18 mouse cellular contexts compared by ENCODE assay signal in genomic region chr14:77483076-77483475, GRCm38 (mm10).
DNase-seq lines count a peak whose midpoint lies in the region; ATAC-seq and TF ChIP-seq lines count a peak whose summit lies in the region.
"Had no signal": no experiment of that assay in that cellular context is flagged by ENCODE, and none has a peak within 500 bp of the region (broad histone marks: within the 10 kb centered on the region; RNA-seq: fewer than 3 reads in every experiment).

No protein-coding gene starts in this region.

- peak; percentile 61 for ATAC-seq in kidney, embryonic 15.5 days (replicated peaks; ENCODE audit: low FRiP score)
- peak; percentile 52; the same call in 1 of the 2 replicates for ATAC-seq in common myeloid progenitor, adult 5-6 weeks (replicated peaks; ENCODE audit: low read depth, poor library complexity, severe bottlenecking)
- peak; percentile 53; the same call in 1 of the 2 replicates for ATAC-seq in liver, embryonic 13.5 days (ENCODE audit: low read depth)
- ATAC-seq in hindbrain, embryonic 12.5 days (ENCODE audit: low FRiP score), result no peak
- no peak for ATAC-seq in hindbrain, embryonic 11.5 days (ENCODE audit: low FRiP score)
- ATAC-seq: hindbrain, postnatal 0 days; midbrain, embryonic 15.5 days had no signal

- H3K27ac ChIP-seq in kidney, embryonic 15.5 days, result no peak overlapping the region
- H3K27ac ChIP-seq in ES-E14 (ENCODE audit: insufficient read depth, low read depth, low read length, poor library complexity, severe bottlenecking), result no peak overlapping the region
- no peak overlapping the region for H3K27ac ChIP-seq in liver, embryonic 13.5 days
- no peak overlapping the region for H3K27ac ChIP-seq in hindbrain, embryonic 12.5 days
- no peak overlapping the region for H3K27ac ChIP-seq in hindbrain, embryonic 11.5 days (ENCODE audit: low read depth, low read length)
- H3K27ac ChIP-seq: embryonic facial prominence, embryonic 15.5 days; heart, adult 2 months; hindbrain, postnatal 0 days; liver, embryonic 14.5 days; midbrain, embryonic 15.5 days had no signal

- in situ Hi-C loops in ES-E14 (cut with MboI; ENCODE audit: low sequenced_read_pairs in 2 of 2, unreplicated experiment in 2 of 2), result no loop called here

- no peaks in the 10 kb centered on the region for H3K36me3 ChIP-seq in kidney, embryonic 15.5 days
- H3K36me3 ChIP-seq in ES-E14 (ENCODE audit: control insufficient read depth, insufficient read depth, low read length, poor library complexity, severe bottlenecking), result no peaks in the 10 kb centered on the region
- H3K36me3 ChIP-seq in liver, embryonic 13.5 days, result no peaks in the 10 kb centered on the region
- no peaks in the 10 kb centered on the region for H3K36me3 ChIP-seq in hindbrain, embryonic 12.5 days
- no peaks in the 10 kb centered on the region for H3K36me3 ChIP-seq in hindbrain, embryonic 11.5 days (ENCODE audit: control insufficient read depth, insufficient read depth, low read length)
- H3K36me3 ChIP-seq: embryonic facial prominence, embryonic 15.5 days; midbrain, embryonic 15.5 days had no signal

- H3K4me2 ChIP-seq in kidney, embryonic 15.5 days, result 0 out of 2 replicates have a peak overlapping the region, but pooled peaks have one; percentile 35
- H3K4me2 ChIP-seq in liver, embryonic 13.5 days, result no peak overlapping the region
- H3K4me2 ChIP-seq in hindbrain, embryonic 12.5 days (replicated peaks), result no peak overlapping the region
- H3K4me2 ChIP-seq in hindbrain, embryonic 11.5 days (replicated peaks; ENCODE audit: low read depth, low read length), result no peak overlapping the region
- H3K4me2 ChIP-seq: embryonic facial prominence, embryonic 15.5 days; midbrain, embryonic 15.5 days had no signal

- no peak for DNase-seq in kidney, adult 8-10 months
- DNase-seq in ES-E14 (ENCODE audit: low read depth, low spot score), result peak; percentile 43
- DNase-seq in liver, embryonic 13.5 days, result no peak
- no peak for DNase-seq in Muller cell, postnatal 12 days (ENCODE audit: inconsistent ontology term)
- no peak for DNase-seq in hindbrain, embryonic 11.5 days (ENCODE audit: low spot score)
- DNase-seq: cerebellum, adult 11-12 months; heart, adult 2 months; kidney, postnatal 14 days; layer of hippocampus, adult 9-11 months; lung, postnatal 4 days; right cerebral cortex, adult 18-20 months had no signal

- H3K4me3 ChIP-seq in kidney, embryonic 15.5 days (replicated peaks), result no peak overlapping the region
- no peak overlapping the region for H3K4me3 ChIP-seq in ES-E14 (ENCODE audit: insufficient read depth in 1 of 2, low read depth in 1 of 2, low read length in 2 of 2, poor library complexity in 1 of 2, severe bottlenecking in 1 of 2)
- no peak overlapping the region for H3K4me3 ChIP-seq in liver, embryonic 13.5 days (replicated peaks)
- no peak overlapping the region for H3K4me3 ChIP-seq in hindbrain, embryonic 12.5 days
- no peak overlapping the region for H3K4me3 ChIP-seq in hindbrain, embryonic 11.5 days (ENCODE audit: low read depth, low read length)
- H3K4me3 ChIP-seq: embryonic facial prominence, embryonic 15.5 days; heart, adult 2 months; midbrain, embryonic 15.5 days had no signal

- no peaks in the 10 kb centered on the region for H3K9me3 ChIP-seq in kidney, embryonic 15.5 days (replicated peaks)
- no peaks in the 10 kb centered on the region for H3K9me3 ChIP-seq in ES-E14 (ENCODE audit: control insufficient read depth, insufficient read depth, low read depth, low read length)
- no peaks in the 10 kb centered on the region for H3K9me3 ChIP-seq in liver, embryonic 13.5 days (replicated peaks)
- H3K9me3 ChIP-seq in hindbrain, embryonic 12.5 days (replicated peaks), result no peaks in the 10 kb centered on the region
- H3K9me3 ChIP-seq in hindbrain, embryonic 11.5 days (ENCODE audit: control insufficient read depth, low read length), result no peaks in the 10 kb centered on the region
- H3K9me3 ChIP-seq: embryonic facial prominence, embryonic 15.5 days; midbrain, embryonic 15.5 days had no signal

- H3K4me1 ChIP-seq in kidney, embryonic 15.5 days, result peaks cover 8% of the 10 kb centered on the region; the same call in 1 of the 2 replicates
- peaks cover 2 to 4% of the 10 kb centered on the region in 2 experiments; a peak in 2 of 4 replicates for H3K4me1 ChIP-seq in ES-E14 (ENCODE audit: control insufficient read depth in 2 of 2, insufficient read depth in 2 of 2, low read length in 2 of 2, poor library complexity in 1 of 2)
- H3K4me1 ChIP-seq in liver, embryonic 13.5 days (replicated peaks), result no peaks in the 10 kb centered on the region
- peaks cover 4% of the 10 kb centered on the region; the same call in 1 of the 2 replicates for H3K4me1 ChIP-seq in hindbrain, embryonic 12.5 days
- H3K4me1 ChIP-seq in hindbrain, embryonic 11.5 days (replicated peaks; ENCODE audit: control insufficient read depth, insufficient read depth, low read length), result no peaks in the 10 kb centered on the region
- H3K4me1 ChIP-seq: embryonic facial prominence, embryonic 15.5 days had no signal

- WGBS in kidney, embryonic 15.5 days, result 41% methylated on average over 15 of the region's 15 CpGs
- WGBS in liver, embryonic 13.5 days (ENCODE audit: insufficient replicate concordance), result 16% methylated on average over 15 of the region's 15 CpGs
- WGBS in hindbrain, embryonic 12.5 days, result 48% methylated on average over 10 of the region's 15 CpGs
- WGBS in hindbrain, embryonic 11.5 days, result 38% methylated on average over 15 of the region's 15 CpGs

- no peaks in the 10 kb centered on the region for H3K27me3 ChIP-seq in kidney, embryonic 15.5 days
- H3K27me3 ChIP-seq in liver, embryonic 13.5 days, result no peaks in the 10 kb centered on the region
- no peaks in the 10 kb centered on the region for H3K27me3 ChIP-seq in hindbrain, embryonic 12.5 days
- no peaks in the 10 kb centered on the region for H3K27me3 ChIP-seq in hindbrain, embryonic 11.5 days (ENCODE audit: control insufficient read depth, insufficient read depth, low read length)
- H3K27me3 ChIP-seq: embryonic facial prominence, embryonic 15.5 days; midbrain, embryonic 15.5 days had no signal

- H3K9ac ChIP-seq in kidney, embryonic 15.5 days, result no peak overlapping the region
- H3K9ac ChIP-seq in ES-E14 (ENCODE audit: insufficient read depth, low read depth, low read length, poor library complexity, severe bottlenecking), result no peak overlapping the region
- no peak overlapping the region for H3K9ac ChIP-seq in liver, embryonic 13.5 days
- no peak overlapping the region for H3K9ac ChIP-seq in hindbrain, embryonic 12.5 days
- H3K9ac ChIP-seq in hindbrain, embryonic 11.5 days (ENCODE audit: low read depth, low read length), result no peak overlapping the region
- H3K9ac ChIP-seq: embryonic facial prominence, embryonic 15.5 days; liver, embryonic 14.5 days; midbrain, embryonic 15.5 days had no signal

TF ChIP-seq in ES-E14, 5 proteins besides CTCF, POLR2A, EP300 and RAD21:
- TF ChIP-seq HCFC1 (IDR thresholded peaks at IDR 0.05; ENCODE audit: borderline replicate concordance, insufficient read depth, low read length) (no peak), ZC3H11A (IDR thresholded peaks at IDR 0.05; ENCODE audit: borderline replicate concordance, low read depth, low read length) (no peak), MAFK (IDR thresholded peaks at IDR 0.05; ENCODE audit: insufficient read depth, low read depth, low read length) (no peak)

Comparison
In these comparisons a context has a peak if more than half of its experiments do, and no peak if none do; other contexts are left out.
1. ATAC-seq: peak in kidney, embryonic 15.5 days (single experiment), common myeloid progenitor, adult 5-6 weeks (single experiment) and liver, embryonic 13.5 days (single experiment); none in hindbrain, embryonic 12.5 days (single experiment) and hindbrain, embryonic 11.5 days (single experiment).